Mouse (Mus musculus) small intestine, adult 2 months (tissue): ENCODE results near the gene Tex48. TPM values are rescaled to one million over a fixed set of nuclear protein-coding genes. Genes with fewer than 3 reads are reported as not detected.

ENCODE experiments used
- H3K27ac ChIP-seq: fragments of 200-500 bp; 2 replicates; pipeline ENCODE4 v1.5.1; 2012; ENCODE audit warnings: low read depth, low read length, control low read depth, inconsistent platforms; ENCODE audit not compliant: insufficient read depth
- H3K27me3 ChIP-seq: fragments of 200-500 bp; 2 replicates; pipeline ENCODE4 v1.6.1; 2012; ENCODE audit warnings: mild to moderate bottlenecking, moderate library complexity, low read length, inconsistent platforms; ENCODE audit not compliant: control insufficient read depth, insufficient read depth
- H3K36me3 ChIP-seq: fragments of 200-500 bp; 2 replicates; pipeline ENCODE4 v1.6.1; 2012; ENCODE audit warnings: mild to moderate bottlenecking, low read length, control low read depth, inconsistent platforms; ENCODE audit not compliant: control insufficient read depth, insufficient read depth
- H3K4me1 ChIP-seq: fragments of 200-500 bp; 2 replicates; pipeline ENCODE4 v1.6.1; 2012; ENCODE audit warnings: low read length, inconsistent platforms, mixed read lengths; ENCODE audit not compliant: control insufficient read depth, insufficient read depth, insufficient read length
- H3K4me3 ChIP-seq: fragments of 200-500 bp; 2 replicates; pipeline ENCODE4 v1.5.1; 2012; ENCODE audit warnings: low read depth, mild to moderate bottlenecking, control low read depth, inconsistent platforms, low read length, moderate library complexity
- CTCF ChIP-seq: fragments of 200-500 bp; IDR thresholded peaks from 2 replicates; pipeline ENCODE4 v1.5.1; 2012; ENCODE audit warnings: low read depth, mild to moderate bottlenecking, control low read depth, inconsistent platforms, low read length, moderate library complexity, mixed read lengths; ENCODE audit not compliant: insufficient replicate concordance, insufficient read length; ENCODE audit errors: extremely low read depth
- POLR2A ChIP-seq: fragments of 200-500 bp; IDR thresholded peaks from 2 replicates; pipeline ENCODE4 v1.6.1; 2012; ENCODE audit warnings: low read depth, mild to moderate bottlenecking, control low read depth, inconsistent platforms, low read length, moderate library complexity
- WGBS: fragments of 180-500 bp; shearing (Covaris S2); methylation state at CpG from one replicate; pipeline ENCODE4 v1.1.7; 2018; 5-methylcytosine and 5-hydroxymethylcytosine counted together
- polyA plus RNA-seq: library from polyadenylated mRNA; depleted of rRNA; stranded (reverse); fragments of >200 nt; gene quantifications from 2 replicates; pipeline ENCODE4 v1.2.3, GENCODE M21; 2012

The Tex48 gene
- polyA plus RNA-seq, 1 experiment = not detected

GRCm38 (mm10) chr4:63625563-63626080 lies 3.4 kb upstream of the Tex48 start:
- Histone ChIP-seq H3K27me3 (no peaks in the 10 kb centered on the region), H3K4me3 (no peak overlapping the region), H3K27ac (peak overlapping the region; percentile 75), H3K4me1 (peaks cover 15% of the 10 kb centered on the region), H3K36me3 (no peaks in the 10 kb centered on the region)
- WGBS = 14% methylated on average over 3 of the region's 3 CpGs
- TF ChIP-seq CTCF = no peak
- no peak for TF ChIP-seq POLR2A

- TF ChIP-seq POLR2A = no peak
- TF ChIP-seq CTCF = no peak
- H3K4me3 ChIP-seq = no peak overlapping the region
- no peaks in the 10 kb centered on the region for H3K27me3 ChIP-seq
- H3K36me3 ChIP-seq = no peaks in the 10 kb centered on the region
- no peak overlapping the region for H3K27ac ChIP-seq
- WGBS = 67% methylated on average over 2 of the region's 2 CpGs
- peaks cover 11% of the 10 kb centered on the region; the same call in 1 of the 2 replicates for H3K4me1 ChIP-seq
Observed at GRCm38 (mm10) chr4:63621861-63622260, 367 bp downstream of the Tex48 start.

GRCm38 (mm10) chr4:63608391-63608790 lies 13.8 kb downstream of the Tex48 start:
- WGBS = 93% methylated on average over 7 of the region's 7 CpGs

GRCm38 (mm10) chr4:63605968-63606367 lies 16.3 kb downstream of the Tex48 start:
- Histone ChIP-seq H3K4me1 (peaks cover 13% of the 10 kb centered on the region; the same call in 1 of the 2 replicates), H3K27me3 (no peaks in the 10 kb centered on the region), H3K36me3 (no peaks in the 10 kb centered on the region), H3K4me3 (no peak overlapping the region), H3K27ac (no peak overlapping the region)
- no peak for TF ChIP-seq POLR2A
- TF ChIP-seq CTCF = no peak
- 28% methylated on average over 1 of the region's 1 CpGs for whole genome bisulfite sequencing

More at GRCm38 (mm10) chr4:63608391-63608790, 13.8 kb downstream of the Tex48 start:
- H3K36me3 ChIP-seq = no peaks in the 10 kb centered on the region
- no peak overlapping the region for H3K27ac ChIP-seq
- H3K4me3 ChIP-seq = no peak overlapping the region
- peaks cover 10% of the 10 kb centered on the region; the same call in 1 of the 2 replicates for H3K4me1 ChIP-seq
- no peaks in the 10 kb centered on the region for H3K27me3 ChIP-seq
- no peak for TF ChIP-seq CTCF
- no peak for TF ChIP-seq POLR2A

GRCm38 (mm10) chr4:63605545-63605944 lies 16.7 kb downstream of the Tex48 start:
- Histone ChIP-seq H3K27me3 (no peaks in the 10 kb centered on the region), H3K4me3 (no peak overlapping the region), H3K4me1 (peaks cover 14% of the 10 kb centered on the region; the same call in 1 of the 2 replicates), H3K36me3 (no peaks in the 10 kb centered on the region), H3K27ac (no peak overlapping the region)
- TF ChIP-seq CTCF (no peak), POLR2A (no peak)
- WGBS = 88% methylated on average over 3 of the region's 3 CpGs

- no peaks in the 10 kb centered on the region for H3K27me3 ChIP-seq
- H3K4me3 ChIP-seq = no peak within 1 kb of the TSS
- peaks cover 14% of the 10 kb centered on the region; the same call in 1 of the 2 replicates for H3K4me1 ChIP-seq
- TF ChIP-seq CTCF = no peak
- no peak for TF ChIP-seq POLR2A
- no peaks in the 10 kb centered on the region for H3K36me3 ChIP-seq
- no peak within 1 kb of the TSS for H3K27ac ChIP-seq
- 79% methylated on average over 3 of the region's 3 CpGs for WGBS
Observed at GRCm38 (mm10) chr4:63604945-63605344, 17.3 kb downstream of the Tex48 start, which contains the start of gene Gm11213. Gene Gm11213, minus strand, starts transcription at chr4:63605261.

- Histone ChIP-seq H3K36me3 (no peaks in the 10 kb centered on the region), H3K27ac (peak overlapping the region; percentile 13), H3K27me3 (no peaks in the 10 kb centered on the region), H3K4me3 (no peak overlapping the region), H3K4me1 (peaks cover 13% of the 10 kb centered on the region; the same call in 1 of the 2 replicates)
- TF ChIP-seq POLR2A = no peak
- no peak for TF ChIP-seq CTCF
Observed at GRCm38 (mm10) chr4:63601263-63601662, 21.0 kb downstream of the Tex48 start.
